Mouse (Mus musculus): Measurements from ENCODE around the gene Rfxap.
"Not testable (repeated sequence)": the region's sequence is repeated elsewhere in the genome, so short reads cannot be mapped to it uniquely, and the experiment has no call there.

Gene Rfxap

DNA sequence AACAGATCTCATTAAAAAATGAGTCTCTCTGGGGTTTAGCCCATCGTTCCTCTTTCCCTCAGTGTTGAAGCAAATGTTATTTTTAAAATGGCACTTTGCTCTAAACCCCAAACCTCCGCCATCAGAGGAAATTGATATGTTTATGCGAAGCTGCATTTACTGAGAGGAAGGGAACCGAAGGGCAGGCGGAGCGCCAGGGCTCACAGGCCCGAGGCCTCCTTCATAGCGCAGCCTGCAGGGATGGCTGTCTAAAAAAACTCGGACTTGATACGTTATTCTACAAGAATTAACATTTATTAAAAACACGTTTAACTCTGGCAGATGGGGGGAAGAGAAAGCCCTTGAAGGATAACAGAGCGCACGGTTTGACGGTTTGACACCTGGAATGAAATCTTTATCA is 41.6 kb downstream of the Rfxap start:
- DNase-seq (ENCODE audit: low spot score): no peak

DNA sequence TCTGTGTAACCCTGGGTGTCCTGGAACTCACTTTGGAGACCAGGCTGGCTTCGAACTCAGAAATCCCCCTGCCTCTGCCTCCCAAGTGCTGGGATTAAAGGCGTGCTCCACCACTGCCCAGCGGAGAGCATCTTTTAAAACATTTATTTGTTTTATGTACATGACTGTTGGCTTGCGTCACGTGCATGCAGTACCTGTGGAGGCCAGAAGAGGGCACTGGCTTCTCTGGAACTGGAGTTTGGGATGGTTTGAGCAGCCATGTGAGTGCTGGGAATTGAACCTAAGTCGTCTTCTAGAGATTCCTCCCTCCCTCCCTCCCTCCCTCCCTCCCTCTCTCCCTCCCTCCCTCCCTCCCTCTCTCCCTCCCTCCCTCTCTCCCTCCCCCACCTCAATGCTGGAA is 42.1 kb downstream of the Rfxap start:
- DNase-seq (ENCODE audit: low spot score): not testable (repeated sequence)

GRCm38 (mm10) chr3:54764418-54764817 is 43.2 kb downstream of the Rfxap start:
- DNase-seq (ENCODE audit: low spot score): no peak

- DNase-seq (ENCODE audit: low spot score): no peak
Measured at GRCm38 (mm10) chr3:54761258-54761657, 46.3 kb downstream of the Rfxap start.

- no peak for DNase-seq (ENCODE audit: low spot score)
Measured at GRCm38 (mm10) chr3:54760321-54761115, 47.1 kb downstream of the Rfxap start.

GRCm38 (mm10) chr3:54759211-54759610 is 48.4 kb downstream of the Rfxap start:
- no peak for DNase-seq (ENCODE audit: low spot score)

DNA sequence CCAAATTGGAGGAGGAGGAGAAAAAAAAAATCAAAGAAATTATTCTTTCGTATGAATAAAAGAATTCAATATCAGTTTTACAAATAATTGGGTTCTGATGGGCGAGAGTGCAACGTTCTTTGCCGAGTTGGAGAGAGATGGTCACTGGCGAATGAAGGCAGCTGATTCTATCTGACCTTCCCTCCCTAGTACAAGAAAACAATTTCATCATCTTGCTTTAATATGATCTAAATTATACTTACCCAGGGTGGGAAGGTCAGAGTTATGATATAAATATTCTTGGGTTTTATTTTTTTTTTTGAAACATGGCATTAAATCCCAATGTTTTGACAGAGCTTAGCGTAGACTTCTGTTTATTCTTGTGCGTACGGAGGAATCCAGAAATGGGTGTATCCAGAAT is 50.1 kb downstream of the Rfxap start:
- no peak for DNase-seq (ENCODE audit: low spot score)

- no peak for DNase-seq (ENCODE audit: low spot score)
Measured at GRCm38 (mm10) chr3:54756058-54756457, 51.5 kb downstream of the Rfxap start.

- DNase-seq (ENCODE audit: low spot score): no peak
Measured at GRCm38 (mm10) chr3:54755145-54756041, 52.2 kb downstream of the Rfxap start, which contains the start of gene Smad9. Gene Smad9, plus strand, starts transcription at chr3:54755582.

- no peak for DNase-seq (ENCODE audit: low spot score)
Measured at GRCm38 (mm10) chr3:54753411-54753810, 54.2 kb downstream of the Rfxap start.

Measured in c-Kit-positive CD71-positive TER-119-positive erythroid progenitor cells, embryonic 14.5 days (primary cell).